Mouse (Mus musculus): ENCODE data around the gene Prr19.
"Not testable (repeated sequence)": the region's sequence is repeated elsewhere in the genome, so short reads cannot be mapped to it uniquely, and the experiment has no call there.

Gene Prr19

GRCm38 (mm10) chr7:25322058-25322484, 20.9 kb downstream of the Prr19 start:
- no peak for DNase-seq

GRCm38 (mm10) chr7:25323219-25323618, 22.0 kb downstream of the Prr19 start:
- no peak for DNase-seq

GRCm38 (mm10) chr7:25325431-25325830, 24.2 kb downstream of the Prr19 start:
- not testable (repeated sequence) for DNase-seq

GRCm38 (mm10) chr7:25326233-25326632, 25.0 kb downstream of the Prr19 start:
- no peak for DNase-seq

GRCm38 (mm10) chr7:25333596-25334307, 32.5 kb downstream of the Prr19 start:
- DNase-seq, result peak; percentile 72 to 88

- no peak for DNase-seq
Observed at GRCm38 (mm10) chr7:25334472-25334871, 33.3 kb downstream of the Prr19 start.

GRCm38 (mm10) chr7:25339329-25339728, 38.1 kb downstream of the Prr19 start:
- no peak for DNase-seq

- no peak for DNase-seq
Observed at GRCm38 (mm10) chr7:25341000-25341784, 40.0 kb downstream of the Prr19 start.

- no peak for DNase-seq
Observed at GRCm38 (mm10) chr7:25348861-25349260, 47.6 kb downstream of the Prr19 start.

Measured in cerebellum, postnatal 14 days (tissue).